Mouse (Mus musculus): Measurements from ENCODE around the gene Tigd3.

GRCm38 (mm10) chr19:5894002-5894678 is at the start of gene Tigd3:
- TF ChIP-seq CTCF (conservative IDR thresholded peaks at IDR 0.05; ENCODE audit: insufficient read depth, insufficient read length, low read depth, low read length) (no peak), POLR2A (IDR thresholded peaks at IDR 0.05; ENCODE audit: low read depth, low read length) (no peak)
